Mouse (Mus musculus) embryonic facial prominence, embryonic 14.5 days (tissue): Measurements from ENCODE around the gene Mrfap1. TPM values are rescaled to one million over a fixed set of nuclear protein-coding genes. Genes with fewer than 3 reads are reported as not detected.
A peak's percentile ranks its signal among the peaks of the same experiment; 100 is the strongest.

Source experiments
- ATAC-seq: fragments of 200-750 bp; cut with Nextera tagmentation; 2 replicates; pipeline ENCODE4 v1.8.0; 2017; ENCODE audit warnings: low read depth, moderate number of reproducible peaks, moderate TSS enrichment
- DNase-seq: peaks from one replicate; pipeline ENCODE4 v3.0.0-alpha.2; 2015; ENCODE audit warnings: low spot score
- H3K27ac ChIP-seq: fragments of 300-500 bp; sonication (generic); replicated peaks from 2 replicates; pipeline ENCODE4 v1.5.1; 2014; ENCODE audit warnings: low read depth, mild to moderate bottlenecking, low read length, moderate library complexity
- H3K27me3 ChIP-seq: fragments of 300-500 bp; sonication (generic); replicated peaks from 2 replicates; pipeline ENCODE4 v1.6.1; 2014; ENCODE audit warnings: low read length; ENCODE audit not compliant: control insufficient read depth, insufficient read depth
- H3K36me3 ChIP-seq: fragments of 300-500 bp; sonication (generic); 2 replicates; pipeline ENCODE4 v1.6.1; 2014; ENCODE audit warnings: low read length, mixed read lengths; ENCODE audit not compliant: control insufficient read depth, insufficient read depth
- H3K4me1 ChIP-seq: fragments of 300-500 bp; sonication (generic); 2 replicates; pipeline ENCODE4 v1.6.1; 2014; ENCODE audit warnings: antibody characterized with exemption, low read length; ENCODE audit not compliant: control insufficient read depth, insufficient read depth
- H3K4me2 ChIP-seq: fragments of 300-500 bp; sonication (generic); 2 replicates; pipeline ENCODE4 v1.6.1; 2014; ENCODE audit warnings: low read depth, mild to moderate bottlenecking, low read length, moderate library complexity, mixed read lengths
- H3K4me3 ChIP-seq: fragments of 300-500 bp; sonication (generic); 2 replicates; pipeline ENCODE4 v1.5.1; 2014; ENCODE audit warnings: low read depth, mild to moderate bottlenecking, low read length
- H3K9ac ChIP-seq: fragments of 300-500 bp; sonication (generic); 2 replicates; pipeline ENCODE4 v1.6.1; 2014; ENCODE audit warnings: low read depth, mild to moderate bottlenecking, low read length, moderate library complexity, mixed read lengths
- H3K9me3 ChIP-seq: fragments of 300-500 bp; sonication (generic); 2 replicates; pipeline ENCODE4 v1.6.1; 2016; ENCODE audit warnings: low read length; ENCODE audit not compliant: control insufficient read depth
- WGBS: fragments of 180-500 bp; shearing (Covaris S2); extraction: QIAGEN DNeasy Blood & Tissue Kit; methylation state at CpG from one replicate; pipeline ENCODE4 v1.1.7; 2014; 5-methylcytosine and 5-hydroxymethylcytosine counted together
- polyA plus RNA-seq: library from polyadenylated mRNA; unstranded; fragments of >200 nt; fragmentation: Nextera tagmentation; extraction: Ambion mirVana; gene quantifications from 2 replicates; pipeline ENCODE4 v1.2.1, GENCODE M21; 2014

The Mrfap1 gene
- polyA plus RNA-seq, 1 experiment from 2014 or later = 582 TPM

GRCm38 (mm10) chr5:36750119-36751078 is 46.2 kb downstream of the Mrfap1 start:
- Histone ChIP-seq H3K4me3 (no peak overlapping the region), H3K9me3 (no peaks in the 10 kb centered on the region), H3K27me3 (no peaks in the 10 kb centered on the region), H3K4me1 (peaks cover 11% of the 10 kb centered on the region), H3K4me2 (no peak overlapping the region), H3K9ac (no peak overlapping the region), H3K27ac (no peak overlapping the region), H3K36me3 (no peaks in the 10 kb centered on the region)
- ATAC-seq = no peak
- DNase-seq = no peak
- WGBS = 75% methylated on average over 9 of the region's 9 CpGs

- Histone ChIP-seq H3K36me3 (no peaks in the 10 kb centered on the region), H3K4me2 (peak within 1 kb of the TSS; percentile 94), H3K9ac (peak within 1 kb of the TSS; percentile 93), H3K4me1 (peaks cover 11% of the 10 kb centered on the region), H3K27ac (no peak within 1 kb of the TSS; the same call in 1 of the 2 replicates), H3K4me3 (peak within 1 kb of the TSS; percentile 100), H3K9me3 (no peaks in the 10 kb centered on the region), H3K27me3 (no peaks in the 10 kb centered on the region)
- DNase-seq = peak; percentile 95
- 5% methylated on average over 21 of the region's 31 CpGs for WGBS
- ATAC-seq = peak; percentile 96
These were observed 48.0 kb downstream of the Mrfap1 start, which contains the start of gene Bloc1s4 for GRCm38 (mm10) chr5:36748536-36749061. Gene Bloc1s4 (minus strand): TSS chr5:36748650.

GRCm38 (mm10) chr5:36747794-36748535 is 48.6 kb downstream of the Mrfap1 start:
- no peaks in the 10 kb centered on the region for H3K36me3 ChIP-seq
- peak overlapping the region; percentile 94 for H3K4me2 ChIP-seq
- peak; percentile 61 for ATAC-seq
- no peak for DNase-seq
- peak overlapping the region; percentile 100 for H3K4me3 ChIP-seq
- H3K9ac ChIP-seq = peak overlapping the region; percentile 93
- no peaks in the 10 kb centered on the region for H3K27me3 ChIP-seq
- 3% methylated on average over 64 of the region's 76 CpGs for WGBS
- H3K27ac ChIP-seq = no peak overlapping the region; the same call in 1 of the 2 replicates
- peaks cover 11% of the 10 kb centered on the region for H3K4me1 ChIP-seq
- H3K9me3 ChIP-seq = no peaks in the 10 kb centered on the region

GRCm38 (mm10) chr5:36747071-36747470 is 49.5 kb downstream of the Mrfap1 start:
- H3K36me3 ChIP-seq = no peaks in the 10 kb centered on the region
- peak overlapping the region; percentile 94 for H3K4me2 ChIP-seq
- no peak overlapping the region for H3K27ac ChIP-seq
- no peaks in the 10 kb centered on the region for H3K9me3 ChIP-seq
- H3K4me3 ChIP-seq = peak overlapping the region; percentile 100
- H3K27me3 ChIP-seq = no peaks in the 10 kb centered on the region
- ATAC-seq = no peak
- peak overlapping the region; percentile 37; the same call in 1 of the 2 replicates for H3K9ac ChIP-seq
- H3K4me1 ChIP-seq = peaks cover 11% of the 10 kb centered on the region
- DNase-seq = no peak
- 83% methylated on average over 7 of the region's 7 CpGs for WGBS

Other genes starting within 250 kb of the Mrfap1 start
- gene Tbc1d14, start 203.5 kb downstream of the Mrfap1 start, polyA plus RNA-seq = 38.5 and 42.8 TPM in 2 replicates
- gene D5Ertd579e, start 100.7 kb downstream of the Mrfap1 start, polyA plus RNA-seq = 20.7 and 21.5 TPM in 2 replicates
- gene Bloc1s4, start 48.1 kb downstream of the Mrfap1 start, polyA plus RNA-seq = 26.3 and 27.8 TPM in 2 replicates
- 22.2 and 24.2 TPM in 2 replicates for gene Man2b2, start 33.9 kb upstream of the Mrfap1 start, polyA plus RNA-seq
- 2.9 and 3.1 TPM in 2 replicates for gene Ppp2r2c, start 71.7 kb upstream of the Mrfap1 start, polyA plus RNA-seq
- 13.3 and 13.5 TPM in 2 replicates for gene Wfs1, start 192.4 kb upstream of the Mrfap1 start, polyA plus RNA-seq